Mouse (Mus musculus): Measurements from ENCODE around the gene Snrpn.

The Snrpn gene

DNA sequence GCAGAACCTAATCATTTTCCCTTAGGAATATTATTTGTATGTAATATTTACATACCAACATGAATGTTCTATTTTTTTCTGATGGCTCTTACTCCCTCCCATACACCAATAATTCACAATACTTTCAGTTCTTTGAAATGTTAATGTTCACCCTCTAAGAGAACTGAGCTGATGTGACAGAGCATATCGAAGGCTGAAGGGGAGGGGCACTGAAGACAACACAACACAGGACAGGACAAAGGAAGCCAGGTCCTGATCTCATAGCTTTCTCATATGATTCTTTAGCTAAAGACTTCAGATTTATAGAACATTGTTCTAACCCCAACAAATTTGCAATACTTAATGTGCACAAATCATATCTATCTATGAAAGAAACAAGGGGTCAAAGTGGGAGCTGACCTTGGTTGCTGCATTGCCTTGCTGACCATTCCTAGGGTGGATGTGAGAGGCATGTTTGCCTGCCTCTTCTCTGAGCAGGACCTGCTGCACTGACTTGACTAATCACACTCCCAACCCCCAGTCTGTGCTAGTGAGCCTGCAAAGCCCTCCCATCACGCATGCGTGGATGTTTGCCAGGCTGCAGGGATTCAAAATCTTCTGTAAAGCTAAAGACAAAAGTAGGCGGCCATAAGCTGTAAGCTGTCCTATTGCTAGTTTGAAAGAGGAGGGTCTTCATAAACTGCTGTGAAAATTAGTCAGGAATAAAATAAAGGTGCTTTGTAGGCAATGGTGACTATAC lies at the start of gene Snrpn:
TSS of gene Snrpn (minus strand) at position 478 of the 739 bp plus-strand sequence.
- no peak for DNase-seq (ENCODE audit: low spot score in 2 of 2)

DNA sequence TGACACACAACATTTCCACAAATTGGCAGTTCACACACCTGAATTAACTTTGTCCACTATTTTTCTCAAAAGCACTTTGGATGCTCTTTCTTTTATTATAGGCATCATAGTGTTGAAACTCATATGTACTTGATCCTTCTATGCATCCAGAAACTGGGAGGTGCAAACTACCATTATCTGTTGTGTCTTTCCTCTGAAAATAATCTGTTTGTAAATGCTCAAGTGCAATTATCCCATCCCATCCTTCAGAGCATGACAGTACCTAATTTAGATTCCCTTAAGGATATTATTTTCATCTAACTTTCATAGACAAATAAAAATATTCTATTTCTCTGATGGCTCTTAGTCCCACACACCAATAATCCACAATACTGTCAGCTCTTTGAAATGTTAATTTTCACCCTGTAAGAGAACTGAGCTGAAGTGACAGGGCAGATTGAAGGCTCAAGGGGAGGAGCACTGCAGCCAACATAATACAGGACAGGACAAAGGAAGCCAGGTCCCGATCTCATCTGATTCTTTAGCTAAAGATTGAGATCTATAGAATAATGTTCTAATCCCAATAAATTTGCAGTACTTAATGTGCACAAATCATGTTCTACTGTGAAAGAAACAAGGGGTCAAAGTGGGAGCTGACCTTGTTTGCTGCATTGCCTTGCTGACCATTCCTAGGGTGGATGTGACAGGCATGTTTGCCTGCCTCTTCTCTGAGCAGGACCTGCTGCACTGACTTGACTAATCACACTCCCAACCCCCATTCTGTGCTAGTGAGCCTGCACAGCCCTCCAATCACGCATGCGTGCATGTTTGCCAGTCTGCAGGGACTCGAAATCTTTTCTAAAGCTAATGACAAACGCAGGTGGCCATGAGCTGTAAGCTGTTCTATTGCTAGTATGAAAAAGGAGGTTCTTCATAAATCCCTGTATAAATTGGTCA lies 30.5 kb upstream of the Snrpn start:
- DNase-seq (ENCODE audit: low spot score in 2 of 2): peak; percentile 14 to 24

- no peak for DNase-seq (ENCODE audit: low spot score in 2 of 2)
These were observed 14.7 kb downstream of the Snrpn start for GRCm38 (mm10) chr7:60125332-60125731.

DNA sequence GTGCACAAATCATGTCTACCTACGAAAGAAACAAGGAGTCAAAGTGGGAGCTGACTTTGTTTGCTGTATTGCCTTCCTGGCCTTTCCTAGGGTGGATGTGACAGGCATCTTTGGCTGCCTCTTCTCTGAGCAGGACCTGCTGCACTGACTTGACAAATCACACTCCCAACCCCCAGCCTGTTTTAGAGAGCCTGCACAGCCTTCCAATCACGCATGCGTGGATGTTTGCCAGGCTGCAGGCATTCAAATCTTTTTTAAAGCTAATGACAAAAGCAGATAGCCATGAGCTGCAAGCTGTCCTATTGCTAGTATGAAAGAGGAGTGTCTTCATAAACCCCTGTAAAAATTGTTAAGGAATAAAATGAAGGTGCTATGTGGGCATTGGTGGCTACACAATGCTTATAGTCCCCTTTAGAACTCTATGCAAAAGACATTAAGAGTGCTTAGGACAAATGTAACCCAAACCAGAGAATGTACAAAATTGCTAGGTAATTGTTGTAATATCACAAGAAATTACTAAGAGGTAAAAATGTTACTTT lies 16.9 kb downstream of the Snrpn start:
- DNase-seq (ENCODE audit: low spot score in 2 of 2): peak in 1 of 2 experiments; percentile 5

GRCm38 (mm10) chr7:60122434-60123085 lies 17.5 kb downstream of the Snrpn start:
- DNase-seq (ENCODE audit: low spot score in 2 of 2): no peak

DNA sequence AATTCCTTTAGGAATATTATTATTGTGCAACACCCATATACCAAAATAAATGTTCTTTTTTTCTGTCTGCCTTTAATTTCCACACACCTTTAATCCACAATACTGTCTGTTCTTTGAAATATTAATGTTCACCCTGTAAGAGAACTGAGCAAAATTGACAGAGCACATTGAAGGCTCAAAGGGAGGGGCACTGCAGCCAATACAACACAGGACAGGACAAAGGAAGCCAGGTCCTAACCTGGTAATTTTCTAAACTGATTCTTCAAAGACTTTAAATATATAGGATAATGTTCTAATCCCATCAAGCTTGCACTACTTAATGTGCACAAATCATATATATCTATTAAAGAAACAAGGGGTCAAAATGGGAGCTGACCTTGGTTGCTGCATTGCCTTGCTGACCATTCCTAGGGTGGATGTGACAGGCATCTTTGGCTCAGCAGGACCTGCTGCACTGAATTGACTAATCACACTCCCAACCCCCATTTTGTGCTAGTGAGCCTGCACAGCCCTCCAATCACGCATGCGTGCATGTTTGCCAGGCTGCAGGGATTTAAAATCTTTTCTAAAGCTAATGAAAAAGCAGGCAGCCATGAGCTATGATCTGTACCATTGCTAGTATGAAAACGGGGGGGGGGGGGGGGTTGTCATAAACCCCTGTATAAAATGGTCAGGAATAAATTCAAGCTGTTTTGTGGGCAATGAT lies 42.7 kb downstream of the Snrpn start:
- no peak for DNase-seq (ENCODE audit: low spot score in 2 of 2)

DNA sequence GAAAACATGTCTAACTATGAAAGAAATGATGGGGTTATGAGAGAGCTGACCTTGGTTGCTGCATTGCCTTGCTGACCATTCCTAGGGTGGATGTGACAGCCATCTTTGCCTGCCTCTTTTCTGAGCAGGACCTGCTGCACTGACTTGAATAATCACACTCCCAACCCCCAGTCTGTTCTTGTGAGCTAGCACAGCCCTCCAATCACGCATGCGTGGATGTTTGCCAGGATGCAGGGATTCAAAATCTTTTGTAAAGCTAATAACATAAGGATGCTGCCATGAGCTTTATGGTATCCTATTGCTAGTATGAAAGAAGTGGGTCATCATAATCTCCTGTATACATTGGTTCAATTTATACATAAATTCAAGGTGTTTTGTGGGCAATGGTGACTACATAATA lies 63.7 kb downstream of the Snrpn start:
- DNase-seq (ENCODE audit: low spot score in 2 of 2): no peak

DNA sequence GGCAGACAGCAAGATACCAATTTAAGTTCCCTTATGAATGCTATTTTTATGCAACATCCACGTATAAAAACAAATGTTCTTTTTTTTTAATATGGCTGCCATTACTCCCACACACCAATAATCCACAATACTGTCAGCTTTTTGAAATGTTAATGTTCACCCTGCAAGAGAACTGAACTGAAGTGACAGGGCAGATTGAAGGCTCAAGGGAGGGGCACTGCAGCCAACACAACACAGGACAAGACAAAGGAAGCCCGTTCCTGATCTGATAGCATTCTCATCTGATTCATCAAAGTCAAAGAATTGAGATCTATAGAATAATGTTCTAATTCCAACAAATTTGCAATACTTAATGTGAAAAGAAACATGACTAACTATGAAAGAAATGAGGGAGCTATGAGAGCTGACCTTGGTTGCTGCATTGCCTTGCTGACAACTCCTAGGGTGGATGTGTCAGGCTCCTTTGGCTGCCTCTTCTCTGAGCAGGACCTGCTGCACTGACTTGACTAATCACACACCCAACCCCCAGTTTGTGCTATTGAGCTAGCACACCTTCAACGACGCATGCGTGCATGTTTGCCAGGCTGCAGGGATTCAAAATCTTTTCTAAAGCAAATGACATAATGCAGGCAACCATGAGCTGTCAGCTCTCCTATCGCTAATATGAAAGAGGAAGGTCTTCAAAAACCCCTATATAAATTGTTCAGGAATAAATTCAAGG lies 92.4 kb downstream of the Snrpn start:
- peak; percentile 40 to 44 for DNase-seq (ENCODE audit: low spot score in 2 of 2)

DNA sequence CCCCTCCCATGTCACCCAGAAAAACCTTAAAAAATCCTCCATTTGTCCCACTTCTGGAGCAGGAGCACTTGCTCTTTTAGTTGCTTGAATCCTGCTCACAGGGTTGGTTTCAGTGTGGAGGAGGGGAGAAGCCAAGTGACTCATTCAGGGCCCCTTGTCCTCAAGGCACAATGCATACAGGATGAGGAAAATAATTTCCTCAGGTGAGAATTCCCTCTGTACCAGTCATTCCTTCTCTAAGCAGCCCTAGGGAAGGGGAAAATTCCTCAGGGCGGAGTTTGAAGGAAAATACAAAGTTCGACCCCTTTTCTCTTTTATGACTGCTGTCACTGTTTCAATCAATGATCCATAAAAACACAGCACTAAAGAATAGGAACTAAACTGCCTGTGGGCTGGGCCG lies 126.8 kb downstream of the Snrpn start:
- DNase-seq (ENCODE audit: low spot score in 2 of 2): no peak

- no peak for DNase-seq (ENCODE audit: low spot score in 2 of 2)
These were observed 132.2 kb downstream of the Snrpn start for GRCm38 (mm10) chr7:60007727-60008360.

DNA sequence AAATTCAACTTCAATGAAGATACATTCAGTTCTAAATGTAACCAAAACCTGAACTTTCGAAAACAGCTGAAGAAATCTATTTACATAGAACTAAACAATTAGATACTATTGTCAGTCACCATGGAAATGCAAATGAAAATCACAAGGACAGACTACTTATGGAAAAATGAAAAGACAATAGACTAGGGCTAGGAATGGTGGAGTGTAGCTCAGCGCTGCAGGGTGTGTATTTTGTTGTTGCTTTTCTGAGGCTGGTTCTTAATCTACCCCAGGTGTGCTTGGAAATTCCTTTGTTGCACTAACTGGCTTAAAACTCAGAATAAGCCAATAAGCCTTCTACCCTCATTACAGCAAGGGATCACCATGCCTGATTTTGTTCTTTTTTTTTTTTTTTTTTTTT lies 133.8 kb downstream of the Snrpn start:
- DNase-seq (ENCODE audit: low spot score in 2 of 2): no peak

DNA sequence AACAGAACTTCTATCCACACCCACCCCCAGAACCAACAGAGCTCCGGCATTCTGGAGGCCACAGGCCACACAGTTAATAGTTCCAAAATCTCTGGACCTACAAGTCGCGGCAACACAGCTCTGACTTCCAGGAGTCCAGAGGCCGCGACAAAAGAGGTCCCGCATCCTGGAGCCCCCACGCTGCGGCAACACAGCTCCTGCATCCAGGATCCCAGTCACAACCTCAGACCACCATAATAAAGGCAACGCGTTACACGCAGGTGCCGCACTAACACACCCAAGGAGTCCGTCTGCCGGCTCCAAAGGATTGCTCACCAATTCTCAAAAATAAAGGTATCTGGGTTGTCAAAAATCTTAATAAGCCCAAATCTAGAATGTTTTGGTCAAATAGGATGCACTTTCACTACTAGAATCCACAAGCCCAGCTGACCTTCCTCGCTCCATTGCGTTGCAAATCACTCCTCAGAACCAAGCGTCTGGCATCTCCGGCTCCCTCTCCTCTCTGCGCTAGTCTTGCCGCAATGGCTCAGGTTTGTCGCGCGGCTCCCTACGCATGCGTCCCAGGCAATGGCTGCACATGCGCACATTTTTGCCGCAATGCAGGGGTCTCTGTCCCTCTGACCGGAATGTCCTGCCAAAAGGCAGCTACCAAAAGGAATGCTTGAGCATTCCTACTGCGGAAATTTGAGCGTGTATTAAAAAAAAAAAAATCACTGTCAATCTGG lies 135.3 kb downstream of the Snrpn start, which contains the start of the genes Snurf and Gm38393:
TSS of gene Snurf (minus strand) at position 444 of the 725 bp plus-strand sequence.
TSS of gene Gm38393 (minus strand) at position 459 of the 725 bp plus-strand sequence.
- peak; percentile 64 to 75 for DNase-seq (ENCODE audit: low spot score in 2 of 2)

DNA sequence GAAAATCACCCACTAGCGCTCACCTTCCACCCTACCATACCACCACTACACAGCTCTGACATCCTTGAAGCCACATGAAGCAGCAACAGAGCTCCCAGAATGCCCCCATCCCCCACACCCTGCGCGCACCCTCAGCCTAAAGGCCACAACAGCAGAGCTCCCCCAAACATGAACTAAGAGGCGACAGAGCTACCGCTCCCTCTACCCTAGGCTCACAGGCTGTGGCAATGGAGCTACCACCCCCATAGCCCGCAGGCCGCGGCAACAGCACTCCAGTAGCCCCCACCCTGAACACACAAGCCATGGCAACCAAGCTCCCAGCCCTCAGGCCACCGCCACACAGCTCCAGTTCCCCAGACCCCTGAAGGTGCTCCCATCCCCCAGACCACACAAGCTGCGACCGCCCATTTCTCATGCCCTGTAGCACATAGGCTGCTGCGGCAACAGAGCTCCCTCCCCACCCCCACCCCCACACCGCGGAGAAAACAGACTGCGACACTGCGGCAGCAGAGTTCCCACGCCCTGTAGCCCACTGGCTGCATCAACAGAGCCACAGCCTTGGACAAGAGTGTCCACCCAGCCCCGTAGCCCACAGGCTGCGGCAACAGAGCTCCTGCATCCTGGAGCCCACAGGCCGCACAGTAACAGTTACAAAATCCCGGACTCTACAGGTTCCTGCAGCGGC lies 136.0 kb downstream of the Snrpn start:
- DNase-seq (ENCODE audit: low spot score in 2 of 2): peak; percentile 46 to 60

GRCm38 (mm10) chr7:60003006-60003865 lies 136.8 kb downstream of the Snrpn start:
- DNase-seq (ENCODE audit: low spot score in 2 of 2): peak; percentile 27 to 38

GRCm38 (mm10) chr7:59978646-59979045 lies 161.4 kb downstream of the Snrpn start:
- DNase-seq (ENCODE audit: low spot score in 2 of 2): no peak

All from frontal cortex, postnatal 10 days (tissue).